ENCODE assay signal across 8 mouse cellular contexts in the genomic region with DNA sequence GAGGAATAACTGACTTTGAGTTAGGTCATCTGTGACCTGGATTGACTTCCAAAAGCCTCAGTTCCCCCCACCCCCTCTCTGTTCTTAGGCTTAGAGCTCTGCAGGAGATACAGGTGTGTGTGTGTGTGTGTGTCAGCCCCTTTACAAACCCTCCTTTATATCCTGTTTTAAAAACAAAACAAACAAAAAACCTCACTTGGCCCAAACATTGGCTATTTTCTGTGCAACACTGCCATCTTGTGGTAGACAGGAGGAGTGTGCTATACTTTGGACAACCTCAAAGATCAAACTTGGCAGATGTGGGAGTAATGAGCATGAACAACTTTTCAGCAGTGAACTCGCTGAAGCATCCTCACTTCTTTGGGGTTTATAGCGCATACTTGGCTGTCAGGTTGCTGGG.
DNase-seq lines count a peak whose midpoint lies in the region; ATAC-seq and TF ChIP-seq lines count a peak whose summit lies in the region.

No protein-coding gene starts in this region.

- dilution Hi-C loops in CH12.LX (cut with MboI; ENCODE audit: extremely low pct_ligation_motif_present, extremely low pct_unique_long_range_greater_than_20kb, low sequenced_read_pairs) = no loop called here

- H3K4me1 ChIP-seq in CH12.LX (ENCODE audit: control insufficient read depth in 1 of 2, insufficient read depth in 2 of 2) = peaks cover 0 to 2% of the 10 kb centered on the region in 2 experiments; a peak in 1 of 4 replicates
- peaks cover 20% of the 10 kb centered on the region for H3K4me1 ChIP-seq in forebrain, embryonic 13.5 days
- peaks cover 23% of the 10 kb centered on the region for H3K4me1 ChIP-seq in kidney, embryonic 16.5 days (ENCODE audit: insufficient read depth, low read length)
- peaks cover 33% of the 10 kb centered on the region for H3K4me1 ChIP-seq in midbrain, embryonic 10.5 days

- H3K79me2 ChIP-seq in CH12.LX (replicated peaks; ENCODE audit: control insufficient read depth, extremely low read depth, insufficient read depth, poor library complexity, severe bottlenecking) = no peaks in the 10 kb centered on the region

- H3K4me3 ChIP-seq in CH12.LX (replicated peaks in 1 of 3; ENCODE audit: low read depth in 2 of 3, low read length in 2 of 3, poor library complexity in 1 of 3) = no peak overlapping the region
- no peak overlapping the region for H3K4me3 ChIP-seq in forebrain, embryonic 13.5 days
- H3K4me3 ChIP-seq in kidney, embryonic 16.5 days (ENCODE audit: low read length) = no peak overlapping the region
- H3K4me3 ChIP-seq in midbrain, embryonic 10.5 days = no peak overlapping the region

- peak; percentile 80 to 89 for TF ChIP-seq CTCF in CH12.LX (conservative IDR thresholded peaks at IDR 0.05 in 1 of 2, IDR thresholded peaks at IDR 0.05 in 1 of 2; ENCODE audit: low read depth in 2 of 2, low read length in 2 of 2)

- no peak for TF ChIP-seq POLR2A in CH12.LX (IDR thresholded peaks at IDR 0.05; ENCODE audit: low read depth, low read length)

- H3K27ac ChIP-seq in CH12.LX (ENCODE audit: insufficient read depth, low read depth) = no peak overlapping the region
- H3K27ac ChIP-seq in forebrain, embryonic 13.5 days = no peak overlapping the region
- 0 out of 2 replicates have a peak overlapping the region, but pooled peaks have one; percentile 21 for H3K27ac ChIP-seq in kidney, embryonic 16.5 days (ENCODE audit: low read length)
- peak overlapping the region; percentile 63 for H3K27ac ChIP-seq in midbrain, embryonic 10.5 days (replicated peaks)

- TF ChIP-seq RAD21 in CH12.LX (IDR thresholded peaks at IDR 0.05; ENCODE audit: low read depth, low read length) = peak; percentile 93

- no peaks in the 10 kb centered on the region for H3K9me3 ChIP-seq in CH12.LX (replicated peaks; ENCODE audit: low read length)
- no peaks in the 10 kb centered on the region for H3K9me3 ChIP-seq in forebrain, embryonic 13.5 days (replicated peaks)
- H3K9me3 ChIP-seq in kidney, embryonic 16.5 days (ENCODE audit: low read length) = no peaks in the 10 kb centered on the region
- H3K9me3 ChIP-seq in midbrain, embryonic 10.5 days (replicated peaks) = no peaks in the 10 kb centered on the region

- 6% methylated on average over 2 of the region's 2 CpGs for WGBS in forebrain, embryonic 13.5 days
- WGBS in kidney, embryonic 16.5 days = 3% methylated on average over 2 of the region's 2 CpGs
- 6% methylated on average over 2 of the region's 2 CpGs for WGBS in midbrain, embryonic 10.5 days

- TF ChIP-seq EP300 in CH12.LX (IDR thresholded peaks at IDR 0.05; ENCODE audit: low read length) = no peak

- peak; percentile 51 for ATAC-seq in forebrain, embryonic 13.5 days
- ATAC-seq in kidney, embryonic 16.5 days (ENCODE audit: low FRiP score, low TSS enrichment) = peak; percentile 37; the same call in 1 of the 2 replicates

- H3K36me3 ChIP-seq in CH12.LX (replicated peaks in 1 of 2; ENCODE audit: control insufficient read depth in 1 of 2, insufficient read depth in 1 of 2, low read length in 1 of 2) = no peaks in the 10 kb centered on the region
- no peaks in the 10 kb centered on the region for H3K36me3 ChIP-seq in forebrain, embryonic 13.5 days (ENCODE audit: poor library complexity, severe bottlenecking)
- no peaks in the 10 kb centered on the region for H3K36me3 ChIP-seq in kidney, embryonic 16.5 days (ENCODE audit: insufficient read depth, low read length)
- H3K36me3 ChIP-seq in midbrain, embryonic 10.5 days = no peaks in the 10 kb centered on the region

- H3K27me3 ChIP-seq in CH12.LX (replicated peaks) = no peaks in the 10 kb centered on the region
- H3K27me3 ChIP-seq in forebrain, embryonic 13.5 days = no peaks in the 10 kb centered on the region
- H3K27me3 ChIP-seq in kidney, embryonic 16.5 days (ENCODE audit: insufficient read depth, low read length) = no peaks in the 10 kb centered on the region
- peaks cover 54% of the 10 kb centered on the region for H3K27me3 ChIP-seq in midbrain, embryonic 10.5 days (ENCODE audit: low read depth, poor library complexity, severe bottlenecking)

- in situ Hi-C loops in CH12.LX (cut with MboI; ENCODE audit: low pct_ligation_motif_present, low pct_unique_long_range_greater_than_20kb, low sequenced_read_pairs) = loop anchor here (10.0 kb wide), 3 partner anchors 194 to 454 kb away; a partner anchor contains a TSS

- H3K4me2 ChIP-seq in CH12.LX (ENCODE audit: insufficient read depth, low read depth, poor library complexity, severe bottlenecking) = no peak overlapping the region
- no peak overlapping the region for H3K4me2 ChIP-seq in forebrain, embryonic 13.5 days
- no peak overlapping the region for H3K4me2 ChIP-seq in kidney, embryonic 16.5 days (replicated peaks; ENCODE audit: low read depth, low read length)

- H3K9ac ChIP-seq in CH12.LX (ENCODE audit: insufficient read depth, low read depth) = no peak overlapping the region
- no peak overlapping the region for H3K9ac ChIP-seq in forebrain, embryonic 13.5 days
- H3K9ac ChIP-seq in kidney, embryonic 16.5 days (replicated peaks; ENCODE audit: low read length) = no peak overlapping the region

- DNase-seq in kidney, adult 18-20 months = peak; percentile 49
- DNase-seq in kidney, adult 11 months = no peak
- DNase-seq in CH12.LX (ENCODE audit: extremely low read depth) = peak; percentile 64
- DNase-seq in c-Kit-negative CD71-positive TER-119-positive erythroid progenitor cells, embryonic 14.5 days (ENCODE audit: low read depth, low spot score) = peak; percentile 6
- DNase-seq in midbrain, embryonic 10.5 days (ENCODE audit: low spot score) = peak; percentile 53
- peak; percentile 47 for DNase-seq in thymus, postnatal 14 days

TF ChIP-seq in CH12.LX, 34 proteins besides CTCF, POLR2A, EP300 and RAD21:
- TF ChIP-seq USF2 (conservative IDR thresholded peaks at IDR 0.05; ENCODE audit: low read depth, low read length) = no peak
- no peak for TF ChIP-seq UBTF (IDR thresholded peaks at IDR 0.05; ENCODE audit: low read depth, low read length)
- peak; percentile 80 for TF ChIP-seq SMC3 (IDR thresholded peaks at IDR 0.05; ENCODE audit: low read depth, low read length)
- TF ChIP-seq ZC3H11A (IDR thresholded peaks at IDR 0.05; ENCODE audit: low read depth, low read length) = peak; percentile 42
- TF ChIP-seq MXI1 (IDR thresholded peaks at IDR 0.05; ENCODE audit: low read depth, low read length) = no peak
- no peak for TF ChIP-seq USF1 (IDR thresholded peaks at IDR 0.05; ENCODE audit: low read depth, low read length)

Comparison
In these comparisons a context has a peak if more than half of its experiments do, and no peak if none do; other contexts are left out.
1. H3K27ac ChIP-seq: peak in kidney, embryonic 16.5 days (single experiment) and midbrain, embryonic 10.5 days (single experiment); none in CH12.LX (single experiment) and forebrain, embryonic 13.5 days (single experiment).